Mouse (Mus musculus): ENCODE data around the gene Cass4. TPM values are rescaled to one million over a fixed set of nuclear protein-coding genes. Genes with fewer than 3 reads are reported as not detected.
A peak's percentile ranks its signal among the peaks of the same experiment; 100 is the strongest.

The Cass4 gene
- total RNA-seq, 2 experiments from 2014 or later = 0.53 to 0.85 TPM

DNA sequence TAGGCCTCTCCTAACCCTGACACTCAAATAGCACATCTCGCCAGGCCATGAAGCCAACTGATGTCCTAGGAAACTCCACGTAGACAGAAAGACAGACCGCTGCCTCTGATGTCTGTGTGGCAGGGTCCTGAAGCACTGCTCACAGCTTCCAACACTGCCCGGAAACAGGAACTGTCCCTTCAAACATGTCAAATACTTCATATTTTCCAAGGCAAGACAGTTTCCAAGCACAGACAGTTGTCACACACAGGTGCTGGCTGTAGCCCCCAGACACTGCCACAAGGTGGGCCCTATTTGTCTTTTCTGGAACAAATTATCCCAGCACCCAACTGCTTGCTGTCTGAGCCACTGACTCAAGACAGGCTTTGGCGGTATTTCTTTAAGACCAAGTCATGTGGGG lies 24.6 kb downstream of the Cass4 start:
- intact Hi-C loops (cut with DNase I) = no loop called here
- no peak for DNase-seq (ENCODE audit: low spot score in 2 of 2)

DNA sequence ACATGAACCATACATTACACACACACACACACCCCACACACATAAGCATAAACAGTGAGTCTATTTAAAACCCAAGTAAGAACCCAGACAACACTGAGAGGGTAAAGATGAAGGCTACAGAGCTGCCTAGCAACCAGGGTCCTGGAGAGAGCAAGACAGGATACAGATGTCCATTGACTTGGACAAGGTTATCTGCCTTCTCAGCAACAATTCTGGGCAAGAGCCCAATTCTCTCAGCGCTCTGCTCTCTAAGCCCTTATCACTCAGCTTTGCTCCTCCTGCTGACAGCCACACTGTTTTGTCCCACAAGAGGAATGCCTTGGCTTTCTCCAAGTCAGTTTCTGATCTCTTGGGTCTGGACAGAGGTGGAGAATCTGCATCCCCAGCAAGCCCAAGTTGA lies 37.0 kb downstream of the Cass4 start:
- intact Hi-C loops (cut with DNase I) = loop anchor here (10.0 kb wide), 1 partner anchor 206 kb away; no protein-coding TSS in a partner anchor

DNA sequence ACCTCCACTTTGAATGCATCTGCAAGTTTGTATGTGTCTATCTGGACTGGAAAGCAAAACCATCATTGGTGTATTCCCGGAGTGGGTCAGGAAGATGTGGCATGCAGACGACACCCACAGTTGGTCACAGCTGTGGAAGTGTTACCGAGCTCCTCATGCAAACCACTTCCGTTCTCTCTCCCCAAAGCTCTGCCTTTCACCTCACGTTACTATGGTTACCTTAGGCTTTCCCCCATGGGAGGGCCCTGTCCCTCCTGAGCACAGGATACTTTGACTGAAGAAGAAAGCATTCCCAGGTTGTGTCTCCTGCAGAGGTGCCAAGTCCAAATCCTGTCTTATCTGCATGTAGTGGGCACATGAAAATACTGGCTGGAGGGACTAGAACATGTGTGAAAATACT lies 40.2 kb downstream of the Cass4 start:
- no peak for DNase-seq (ENCODE audit: low spot score in 2 of 2)
- intact Hi-C loops (cut with DNase I) = loop anchor here (10.0 kb wide), 1 partner anchor 209 kb away; no protein-coding TSS in a partner anchor

More for the DNA sequence above, 37.0 kb downstream of the Cass4 start:
- peak in 1 of 2 experiments; percentile 41 for DNase-seq (ENCODE audit: low spot score in 2 of 2)

DNA sequence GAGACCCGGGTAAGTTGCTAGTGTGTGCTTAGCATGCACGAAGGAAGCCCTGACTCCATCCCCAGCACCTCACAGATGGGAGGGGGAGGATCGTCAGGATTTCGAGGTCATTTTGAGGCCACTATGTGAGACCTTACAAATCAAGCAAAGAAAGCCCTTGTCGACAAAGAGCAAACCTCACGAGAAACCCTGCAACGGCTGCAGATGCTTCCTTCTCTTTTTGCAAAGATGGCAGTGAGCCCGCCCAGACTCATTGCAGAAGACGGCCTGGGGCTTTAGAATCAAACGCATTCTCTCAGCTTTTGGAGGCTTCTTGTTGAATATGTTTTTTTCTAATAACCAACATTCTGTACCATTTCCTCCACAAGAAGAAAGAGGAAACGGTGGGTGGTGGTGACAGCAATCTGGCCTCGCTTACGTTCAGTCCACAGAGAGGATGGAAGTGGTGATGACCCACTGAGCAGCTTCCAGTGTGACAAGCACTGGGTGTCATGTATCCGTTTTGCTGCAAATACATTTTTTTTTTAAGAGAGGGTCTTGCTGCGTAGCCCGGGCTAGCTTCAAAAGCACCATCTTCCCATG lies 43.9 kb downstream of the Cass4 start:
- intact Hi-C loops (cut with DNase I) = loop anchor here (10.0 kb wide), 1 partner anchor 213 kb away; no protein-coding TSS in a partner anchor
- DNase-seq (ENCODE audit: low spot score in 2 of 2) = no peak

DNA sequence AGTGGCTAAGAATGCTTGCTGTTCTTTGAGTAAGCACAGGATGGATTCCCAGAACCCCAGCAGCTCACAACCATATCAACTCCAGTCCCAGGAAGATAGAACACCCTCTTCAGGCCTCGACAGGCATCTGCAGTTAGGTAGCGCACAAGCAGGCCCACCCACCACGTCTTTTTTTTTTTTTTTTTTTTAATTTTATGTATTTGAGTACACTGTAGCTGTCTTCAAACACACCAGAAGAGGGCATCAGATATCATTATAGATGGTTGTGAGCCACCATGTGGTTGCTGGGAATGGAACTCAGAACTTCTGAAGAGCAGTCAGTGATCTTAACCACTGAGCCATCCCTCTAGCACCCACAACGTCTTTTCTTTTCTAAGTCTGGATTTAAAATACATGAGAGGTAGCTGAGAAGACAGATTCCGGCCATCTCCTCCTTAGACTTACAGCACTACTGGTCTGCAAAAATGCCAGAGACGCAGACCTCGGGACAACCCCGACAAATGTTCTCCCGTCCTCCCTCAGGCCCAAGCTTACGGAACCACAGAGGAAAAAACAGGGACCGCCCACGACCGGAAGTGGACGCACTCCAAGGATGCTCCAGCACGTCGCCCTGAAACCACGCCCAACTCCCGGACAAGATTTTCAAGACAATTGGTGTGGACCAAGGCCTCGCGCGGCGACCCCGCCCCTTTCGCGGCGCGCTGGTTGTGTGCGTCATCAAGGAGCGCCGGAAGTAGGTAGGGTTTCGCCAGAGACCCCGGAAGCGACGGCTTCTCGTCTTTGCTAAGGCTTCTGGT lies 46.4 kb downstream of the Cass4 start, which contains the start of gene Rtf2:
Gene Rtf2, plus strand, starts transcription at position 714 of the 797 bp plus-strand sequence.
- peak; percentile 100 for DNase-seq (ENCODE audit: low spot score in 2 of 2)

DNA sequence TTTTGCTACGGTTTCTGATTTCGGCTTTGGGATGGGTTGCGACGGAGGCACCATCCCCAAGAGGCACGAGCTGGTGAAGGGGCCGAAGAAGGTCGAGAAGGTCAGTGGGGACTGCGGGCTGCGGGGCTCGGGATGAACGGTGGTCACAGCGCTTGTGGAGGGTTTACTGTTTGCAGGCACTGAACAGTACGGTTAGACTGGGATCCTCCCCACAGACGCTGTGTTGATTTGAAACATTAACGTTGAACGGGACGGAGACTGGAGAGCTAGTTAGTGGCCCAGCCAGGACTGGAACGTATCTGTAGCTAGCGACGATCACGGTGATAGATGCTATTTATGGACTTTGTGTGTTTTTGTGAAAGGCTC lies 47.0 kb downstream of the Cass4 start:
- intact Hi-C loops (cut with DNase I) = loop anchor here (2.0 kb wide), 1 partner anchor 70 kb away; the partner anchor contains the start of genes Aurka and Cstf1
- DNase-seq (ENCODE audit: low spot score in 2 of 2) = no peak

More for the DNA sequence above, 46.4 kb downstream of the Cass4 start, which contains the start of gene Rtf2:
- intact Hi-C loops (cut with DNase I) = loop anchor here (2.0 to 10.0 kb wide), 2 partner anchors 69 to 215 kb away; partner anchors contain the start of genes Aurka and Cstf1

DNA sequence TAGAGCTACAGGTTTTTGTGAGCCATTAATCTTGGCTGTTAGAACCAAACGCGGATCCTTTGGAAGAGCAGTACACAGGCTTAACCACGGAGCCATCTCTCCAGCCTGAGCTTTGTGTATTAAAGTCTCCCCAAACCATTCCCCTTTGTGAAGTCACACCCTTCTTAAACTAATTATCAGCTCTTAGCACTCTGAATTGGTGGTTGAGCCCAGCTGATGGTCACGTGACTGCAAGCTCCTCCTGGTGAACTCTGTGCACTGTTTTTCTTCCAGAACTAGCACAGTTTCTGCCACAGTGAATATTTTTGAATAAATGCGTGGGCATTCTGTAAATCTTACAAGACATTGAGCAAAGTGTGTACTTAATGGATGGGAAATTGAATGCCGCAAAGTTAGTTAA lies 47.6 kb downstream of the Cass4 start:
- intact Hi-C loops (cut with DNase I) = loop anchor here (2.0 kb wide), 1 partner anchor 70 kb away; the partner anchor contains the start of genes Aurka and Cstf1
- no peak for DNase-seq (ENCODE audit: low spot score in 2 of 2)

DNA sequence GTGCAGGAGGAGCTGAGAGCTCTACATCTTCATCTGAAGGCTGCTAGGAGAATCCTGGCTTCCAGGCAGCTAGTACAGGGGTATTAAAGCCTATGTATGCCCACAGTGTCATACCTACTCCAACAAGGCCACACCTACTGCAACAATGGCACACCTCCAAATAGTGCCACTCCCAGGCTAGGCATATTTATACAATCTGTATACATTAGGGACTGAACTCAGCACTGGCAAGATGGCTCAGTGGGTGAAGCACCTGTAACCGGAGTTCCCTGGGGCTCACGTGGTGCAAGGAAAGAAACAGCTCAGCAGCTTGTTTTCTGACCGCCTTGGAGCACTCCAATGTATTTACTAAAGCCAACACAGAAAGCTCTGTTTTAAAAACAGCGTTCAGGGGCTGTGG lies 52.0 kb downstream of the Cass4 start:
- intact Hi-C loops (cut with DNase I) = no loop called here
- no peak for DNase-seq (ENCODE audit: low spot score in 2 of 2)

DNA sequence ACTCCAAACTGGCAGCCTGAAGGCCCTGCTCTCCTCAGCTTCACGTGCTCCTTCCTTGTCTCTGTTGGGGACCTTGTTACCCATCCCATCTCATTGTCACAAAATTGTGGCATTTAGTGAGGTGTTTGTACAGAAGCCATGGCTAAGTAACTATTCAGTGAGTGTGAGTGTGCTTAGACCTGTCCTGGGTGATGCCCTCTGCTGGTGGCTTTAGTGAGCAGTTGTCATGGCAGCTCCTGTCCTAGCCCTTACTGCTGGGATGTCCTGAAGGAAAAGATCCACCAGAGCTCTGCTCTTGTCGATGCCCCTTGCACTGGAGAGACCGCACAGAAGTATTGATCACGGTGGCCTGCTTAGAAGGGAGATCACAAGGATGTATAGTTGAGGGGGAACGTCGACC lies 53.7 kb downstream of the Cass4 start:
- peak in 1 of 2 experiments; percentile 32 for DNase-seq (ENCODE audit: low spot score in 2 of 2)
- intact Hi-C loops (cut with DNase I) = no loop called here

DNA sequence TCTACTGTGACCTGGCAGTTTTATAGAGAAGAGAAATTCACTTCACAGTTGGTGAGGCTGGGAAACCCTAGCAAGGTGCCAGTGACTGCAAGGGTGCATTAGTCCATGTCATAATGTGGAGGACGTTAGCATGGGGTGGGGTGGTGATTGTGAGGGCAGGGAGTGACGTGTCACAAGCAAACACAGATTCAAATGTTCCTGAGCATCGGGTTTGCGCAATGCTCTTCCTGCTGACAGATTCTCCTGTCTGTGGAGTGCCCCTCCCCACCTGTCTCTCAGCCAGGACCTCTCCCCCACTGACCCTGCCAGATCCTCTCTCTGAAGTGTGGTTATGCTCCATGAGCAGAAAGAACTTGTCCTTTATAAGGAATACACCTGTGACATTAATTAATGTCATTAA lies 54.7 kb downstream of the Cass4 start:
- intact Hi-C loops (cut with DNase I) = no loop called here
- no peak for DNase-seq (ENCODE audit: low spot score in 2 of 2)

DNA sequence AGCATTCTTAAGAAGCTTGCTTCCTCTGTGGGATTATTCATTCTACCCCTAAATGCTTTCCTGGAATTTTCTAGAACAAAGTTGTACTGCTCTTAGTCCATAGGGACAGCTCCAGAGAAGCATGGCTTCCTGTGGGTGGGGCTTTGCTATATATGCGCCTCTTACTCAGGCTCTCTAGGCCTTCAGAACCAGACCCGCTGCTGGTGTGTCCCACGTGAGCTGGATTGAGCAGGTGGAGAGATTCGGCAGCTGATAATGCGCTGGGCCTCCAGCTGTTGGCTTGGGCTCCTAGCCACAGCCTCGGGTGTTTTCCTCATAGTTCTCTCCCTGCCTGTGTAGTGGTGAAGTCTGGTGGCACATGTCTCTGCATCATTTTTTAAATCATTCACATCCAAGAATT lies 57.0 kb downstream of the Cass4 start:
- DNase-seq (ENCODE audit: low spot score in 2 of 2) = no peak
- intact Hi-C loops (cut with DNase I) = no loop called here

DNA sequence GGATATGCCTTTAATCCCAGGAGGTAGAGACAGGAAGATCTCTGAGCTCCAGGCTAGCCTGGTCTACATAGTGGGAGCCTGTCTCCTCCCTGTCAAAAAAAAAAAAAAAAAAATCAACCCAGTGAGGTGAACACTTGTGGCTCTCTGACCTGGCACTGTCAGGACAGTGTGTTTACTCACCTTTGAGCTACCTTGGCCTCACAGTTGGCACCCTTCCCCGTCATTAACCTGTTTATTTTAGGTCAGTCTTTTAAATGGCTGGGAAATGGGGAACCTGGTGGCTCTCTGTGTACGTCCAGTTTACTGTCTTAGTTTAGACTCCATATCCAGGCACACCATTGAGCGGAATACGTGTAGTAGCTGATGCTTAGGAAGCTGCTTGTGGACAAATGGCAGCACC lies 58.4 kb downstream of the Cass4 start:
- intact Hi-C loops (cut with DNase I) = no loop called here
- no peak for DNase-seq (ENCODE audit: low spot score in 2 of 2)

DNA sequence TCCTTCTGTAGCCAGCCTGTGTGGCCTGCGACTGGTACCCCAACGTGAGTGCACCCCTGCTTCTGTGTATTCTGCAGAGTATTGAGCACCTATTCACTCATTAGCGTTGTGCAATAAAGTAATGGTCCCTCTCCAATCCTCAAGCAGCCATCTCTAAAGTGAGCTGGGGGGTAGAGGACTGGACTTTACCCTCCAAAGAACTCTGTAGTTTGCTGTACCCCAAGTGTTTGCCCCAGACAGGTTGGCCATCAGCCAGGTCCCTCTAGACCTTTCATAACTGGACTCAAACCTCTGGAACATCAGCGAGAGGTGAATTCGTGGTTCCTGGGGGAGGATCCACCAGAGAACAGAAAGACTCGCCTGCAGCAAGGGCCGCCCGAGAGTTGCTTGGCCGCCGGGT lies 58.9 kb downstream of the Cass4 start:
- intact Hi-C loops (cut with DNase I) = no loop called here
- DNase-seq (ENCODE audit: low spot score in 2 of 2) = no peak

DNA sequence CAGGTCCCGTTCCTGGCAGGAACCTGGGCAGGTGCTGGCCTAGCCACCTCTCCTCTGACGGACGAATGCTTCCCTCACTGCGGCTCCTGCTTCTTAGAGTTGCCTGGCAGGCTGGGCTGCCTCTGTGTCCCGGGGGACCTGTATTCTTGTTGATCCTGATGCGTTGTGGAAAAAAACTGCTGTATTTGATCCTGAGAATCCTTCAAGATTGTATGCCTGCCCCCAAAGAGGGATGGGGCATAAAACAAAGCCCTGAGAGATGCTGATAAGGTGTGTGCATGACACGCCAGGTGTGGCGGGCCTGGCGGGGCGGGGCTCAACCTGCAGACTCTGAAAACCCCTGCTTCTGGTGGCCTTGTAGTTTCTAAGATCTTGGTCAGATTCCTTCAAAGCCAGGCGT lies 64.9 kb downstream of the Cass4 start, which contains the start of gene Gcnt7:
Gene Gcnt7, minus strand, starts transcription at position 101 of the 400 bp plus-strand sequence.
- intact Hi-C loops (cut with DNase I) = no loop called here
- DNase-seq (ENCODE audit: low spot score in 2 of 2) = no peak

DNA sequence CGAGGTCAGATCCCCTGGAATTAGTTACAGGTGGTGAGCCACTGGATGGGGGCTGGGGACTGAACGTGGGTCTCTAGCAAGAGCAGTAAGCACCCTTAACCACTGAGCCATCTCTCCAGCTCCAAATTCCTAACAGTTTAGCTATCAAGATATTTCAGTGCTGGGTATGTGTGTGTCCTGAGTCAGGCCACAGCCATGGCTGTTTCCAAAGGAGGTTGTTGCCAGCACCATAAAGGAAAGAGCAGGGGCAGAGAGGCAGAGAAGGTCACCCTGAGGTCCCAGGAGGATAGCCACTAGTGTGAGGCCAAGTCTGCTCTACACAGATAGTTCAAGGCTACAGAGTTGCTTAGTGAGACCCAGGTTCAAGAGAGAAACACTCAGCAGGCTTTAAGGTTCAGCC lies 67.1 kb downstream of the Cass4 start:
- DNase-seq (ENCODE audit: low spot score in 2 of 2) = no peak
- intact Hi-C loops (cut with DNase I) = no loop called here

DNA sequence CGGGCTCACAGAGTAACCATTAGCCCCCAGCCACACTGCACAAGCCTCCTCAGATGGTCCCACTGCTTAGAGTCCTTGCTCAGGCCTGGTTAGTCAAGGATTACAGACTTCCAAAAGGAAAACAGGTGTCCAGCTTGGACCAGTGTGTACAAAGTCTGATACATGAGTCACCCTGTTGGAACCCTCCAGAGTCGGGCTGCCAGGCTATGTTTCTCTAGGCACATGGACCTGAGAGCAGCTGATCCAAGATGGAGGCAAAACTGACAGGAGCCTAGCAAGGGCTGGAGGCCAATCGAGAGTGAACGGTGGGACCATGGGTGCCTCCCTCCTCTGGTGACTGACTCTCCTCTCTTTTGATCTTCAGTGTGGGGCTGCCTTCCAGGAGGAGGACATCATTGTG lies 69.2 kb downstream of the Cass4 start:
- intact Hi-C loops (cut with DNase I) = no loop called here

DNA sequence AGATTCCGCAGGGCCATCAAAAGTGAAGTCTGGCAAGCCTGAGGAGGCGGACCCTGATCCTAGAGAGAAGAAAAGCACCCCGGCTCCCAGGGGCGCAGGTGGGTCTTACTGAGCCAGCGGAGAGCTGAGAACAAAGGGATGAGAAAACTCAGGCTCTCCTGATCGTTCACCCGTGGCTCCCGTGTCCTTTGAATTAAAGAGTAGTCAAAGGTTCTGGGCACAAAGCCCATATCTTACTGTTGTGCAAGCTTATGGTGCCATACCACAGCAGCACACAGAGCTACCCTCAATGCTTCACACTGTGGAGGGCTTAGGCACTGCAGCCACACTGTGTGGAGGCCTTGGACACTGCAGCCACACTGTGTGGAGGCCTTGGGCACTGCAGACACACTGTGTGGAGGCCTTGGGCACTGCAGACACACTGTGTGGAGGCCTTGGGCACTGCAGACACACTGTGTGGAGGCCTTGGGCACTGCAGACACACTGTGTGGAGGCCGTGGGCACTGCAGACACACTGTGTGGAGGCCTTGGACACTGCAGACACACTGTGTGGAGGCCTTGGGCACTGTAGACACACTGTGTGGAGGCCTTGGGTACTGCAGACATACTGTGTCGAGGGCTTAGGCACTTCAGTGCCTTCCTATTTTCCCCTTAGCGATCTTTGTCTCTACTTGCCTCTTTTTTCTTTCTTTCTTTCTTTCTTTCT lies 73.0 kb downstream of the Cass4 start:
- intact Hi-C loops (cut with DNase I) = no loop called here
- DNase-seq (ENCODE audit: low spot score in 2 of 2) = no peak

More for the DNA sequence above, 69.2 kb downstream of the Cass4 start:
- DNase-seq (ENCODE audit: low spot score in 2 of 2) = no peak

DNA sequence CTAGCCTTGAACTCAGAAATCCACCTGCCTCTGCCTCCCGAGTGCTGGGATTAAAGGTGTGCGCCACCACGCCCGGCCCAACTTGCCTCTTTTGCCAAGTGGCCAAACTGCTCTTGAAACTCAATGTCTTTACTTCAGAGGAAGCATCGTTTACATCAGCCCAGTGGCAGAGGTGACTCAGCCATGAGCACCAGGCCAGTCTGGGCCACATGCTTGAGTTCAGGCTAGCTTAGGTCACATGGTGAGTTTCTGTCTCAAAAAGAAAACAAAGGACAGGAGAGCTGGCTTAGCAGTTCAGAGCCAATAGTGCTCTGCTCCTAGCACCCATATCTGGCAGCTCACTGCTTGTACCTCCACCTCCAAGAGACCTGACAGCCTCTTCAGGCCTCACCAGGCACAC lies 73.6 kb downstream of the Cass4 start:
- intact Hi-C loops (cut with DNase I) = no loop called here
- no peak for DNase-seq (ENCODE audit: low spot score in 2 of 2)

DNA sequence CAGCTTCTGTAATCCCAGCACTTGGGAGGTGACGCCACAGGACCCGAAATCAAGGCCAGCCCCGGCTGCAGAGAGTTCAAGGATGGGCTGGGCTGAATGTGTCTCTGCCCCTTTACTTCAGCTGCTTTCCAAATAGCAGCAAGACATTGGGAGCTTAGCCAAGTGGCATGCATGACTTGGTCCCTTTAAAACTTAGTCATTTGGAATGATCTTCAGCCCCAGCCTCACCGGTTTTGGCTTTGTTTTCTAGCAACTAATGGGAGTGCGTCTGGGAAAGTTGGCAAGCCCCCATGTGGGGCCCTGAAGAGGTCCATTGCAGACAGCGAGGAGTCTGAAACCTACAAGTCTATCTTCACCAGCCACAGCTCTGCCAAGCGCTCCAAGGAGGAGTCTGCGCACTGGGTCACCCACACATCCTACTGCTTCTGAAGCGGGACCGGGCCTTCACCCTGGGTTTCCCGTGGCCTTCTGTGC lies 74.8 kb downstream of the Cass4 start:
- no peak for DNase-seq (ENCODE audit: low spot score in 2 of 2)
- intact Hi-C loops (cut with DNase I) = no loop called here

DNA sequence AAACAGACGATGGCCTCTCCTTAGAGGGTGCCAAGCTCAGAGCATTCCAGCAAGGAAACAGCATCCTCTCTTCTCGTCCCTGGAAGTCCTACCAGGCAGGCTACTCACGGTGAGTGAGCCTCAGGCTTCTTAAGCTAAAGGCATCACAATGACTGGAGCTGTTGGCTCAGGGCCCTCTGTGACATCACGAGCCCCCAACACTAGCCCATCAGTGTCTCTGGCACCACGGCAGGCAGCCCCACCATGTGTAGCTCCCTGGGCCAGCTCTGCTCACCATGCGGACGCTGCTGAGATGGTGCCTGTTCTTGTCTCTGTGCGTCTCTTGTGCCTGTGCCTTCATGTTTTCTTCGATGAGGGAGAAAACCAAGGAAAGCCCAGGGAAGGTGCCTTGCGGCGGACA lies 78.7 kb downstream of the Cass4 start, which contains the start of gene Fam209:
Gene Fam209, plus strand, starts transcription at position 203 of the 400 bp plus-strand sequence.
- no peak for DNase-seq (ENCODE audit: low spot score in 2 of 2)
- intact Hi-C loops (cut with DNase I) = loop anchor here (10.0 kb wide), 1 partner anchor 302 kb away; no protein-coding TSS in a partner anchor

Data from left cerebral cortex, postnatal 14 days (tissue).